Comparison of ENCODE assay signal across 8 mouse cellular contexts in genomic region chr17:35897644-35898573, GRCm38 (mm10). TPM values are rescaled to one million over a fixed set of nuclear protein-coding genes. Genes with fewer than 3 reads are reported as not detected.
DNase-seq lines count a peak whose midpoint lies in the region; ATAC-seq and TF ChIP-seq lines count a peak whose summit lies in the region.

No protein-coding gene starts in this region.

- 41% methylated on average over 23 of the region's 23 CpGs for WGBS in embryonic facial prominence, embryonic 13.5 days
- 40% methylated on average over 23 of the region's 23 CpGs for WGBS in intestine, embryonic 16.5 days
- 45% methylated on average over 23 of the region's 23 CpGs for WGBS in midbrain, embryonic 12.5 days

- peak; percentile 51 for DNase-seq in cerebellum, adult 11 months
- DNase-seq in cerebellum, adult 9-10 months = no peak
- no peak for DNase-seq in embryo, embryonic 10.5 days (ENCODE audit: low spot score)
- DNase-seq in adrenal gland, adult 18-20 months (ENCODE audit: low spot score in 2 of 2) = no peak

- ATAC-seq in embryonic facial prominence, embryonic 13.5 days (ENCODE audit: insufficient number of reproducible peaks, insufficient read depth, low FRiP score, low TSS enrichment, low read depth) = no peak
- peak; percentile 56 for ATAC-seq in intestine, embryonic 16.5 days
- peak; percentile 55 for ATAC-seq in midbrain, embryonic 12.5 days (ENCODE audit: low FRiP score, low read depth)

- no peak overlapping the region for H3K4me3 ChIP-seq in C2C12 (ENCODE audit: insufficient read depth, poor library complexity, severe bottlenecking)
- H3K4me3 ChIP-seq in embryonic facial prominence, embryonic 13.5 days = peak overlapping the region; percentile 82
- H3K4me3 ChIP-seq in intestine, embryonic 16.5 days (ENCODE audit: low read length) = peak overlapping the region; percentile 72
- H3K4me3 ChIP-seq in midbrain, embryonic 12.5 days = peak overlapping the region; percentile 82

- peak overlapping the region; percentile 87 for H3K9ac ChIP-seq in embryonic facial prominence, embryonic 13.5 days
- peak overlapping the region; percentile 66 for H3K9ac ChIP-seq in intestine, embryonic 16.5 days (ENCODE audit: low read depth, low read length)
- peak overlapping the region; percentile 85 for H3K9ac ChIP-seq in midbrain, embryonic 12.5 days (replicated peaks)

- H3K79me2 ChIP-seq in C2C12 (ENCODE audit: control insufficient read depth, insufficient read depth) = peaks cover 18% of the 10 kb centered on the region

- peak overlapping the region; percentile 99 for H3K4me2 ChIP-seq in embryonic facial prominence, embryonic 13.5 days
- H3K4me2 ChIP-seq in intestine, embryonic 16.5 days (ENCODE audit: low read depth, low read length) = peak overlapping the region; percentile 51
- peak overlapping the region; percentile 96 for H3K4me2 ChIP-seq in midbrain, embryonic 12.5 days (replicated peaks)

- H3K4me1 ChIP-seq in embryonic facial prominence, embryonic 13.5 days = peaks cover 21% of the 10 kb centered on the region
- peaks cover 14% of the 10 kb centered on the region for H3K4me1 ChIP-seq in intestine, embryonic 16.5 days (ENCODE audit: control insufficient read depth, insufficient read depth, low read length)
- peaks cover 20% of the 10 kb centered on the region for H3K4me1 ChIP-seq in midbrain, embryonic 12.5 days

- H3K27me3 ChIP-seq in C2C12 (ENCODE audit: control insufficient read depth, insufficient read depth, insufficient read length) = no peaks in the 10 kb centered on the region
- no peaks in the 10 kb centered on the region for H3K27me3 ChIP-seq in embryonic facial prominence, embryonic 13.5 days
- no peaks in the 10 kb centered on the region for H3K27me3 ChIP-seq in intestine, embryonic 16.5 days (replicated peaks; ENCODE audit: control insufficient read depth, insufficient read depth, low read length)
- no peaks in the 10 kb centered on the region for H3K27me3 ChIP-seq in midbrain, embryonic 12.5 days

- H3K9me3 ChIP-seq in embryonic facial prominence, embryonic 13.5 days = no peaks in the 10 kb centered on the region
- no peaks in the 10 kb centered on the region for H3K9me3 ChIP-seq in intestine, embryonic 16.5 days (ENCODE audit: control insufficient read depth, low read length)
- no peaks in the 10 kb centered on the region for H3K9me3 ChIP-seq in midbrain, embryonic 12.5 days

- peaks cover 20% of the 10 kb centered on the region for H3K36me3 ChIP-seq in C2C12 (ENCODE audit: control insufficient read depth, insufficient read depth)
- H3K36me3 ChIP-seq in embryonic facial prominence, embryonic 13.5 days = peaks cover 66% of the 10 kb centered on the region
- peaks cover 9% of the 10 kb centered on the region; the same call in 1 of the 2 replicates for H3K36me3 ChIP-seq in intestine, embryonic 16.5 days (ENCODE audit: control insufficient read depth, insufficient read depth, low read length)
- H3K36me3 ChIP-seq in midbrain, embryonic 12.5 days = peaks cover 63% of the 10 kb centered on the region

- H3ac ChIP-seq in C2C12 (ENCODE audit: control insufficient read depth, insufficient read length, low read depth) = peak overlapping the region; percentile 66

- peak overlapping the region; percentile 64; the same call in 1 of the 2 replicates for H3K27ac ChIP-seq in embryonic facial prominence, embryonic 13.5 days
- H3K27ac ChIP-seq in intestine, embryonic 16.5 days (ENCODE audit: low read length) = peak overlapping the region; percentile 4; the same call in 1 of the 2 replicates
- H3K27ac ChIP-seq in midbrain, embryonic 12.5 days (replicated peaks) = peak overlapping the region; percentile 55; the same call in 1 of the 2 replicates

- peaks cover 4% of the 10 kb centered on the region for H3K79me3 ChIP-seq in C2C12 (ENCODE audit: low read depth)

- TF ChIP-seq CTCF in C2C12 (IDR thresholded peaks at IDR 0.05; ENCODE audit: control insufficient read depth, insufficient read depth, insufficient read length) = no peak

TF ChIP-seq in C2C12, 6 proteins besides CTCF, POLR2A, EP300 and RAD21:
- TF ChIP-seq MYOG (IDR thresholded peaks at IDR 0.05; ENCODE audit: control insufficient read depth, extremely low read depth, insufficient read length) = no peak
- no peak for TF ChIP-seq MAX (IDR thresholded peaks at IDR 0.05)
- TF ChIP-seq CEBPB (IDR thresholded peaks at IDR 0.05; ENCODE audit: low read depth) = no peak
- no peak for TF ChIP-seq MYOD1 (IDR thresholded peaks at IDR 0.05; ENCODE audit: control insufficient read depth, insufficient read length, low read depth)
- TF ChIP-seq FOSL1 (IDR thresholded peaks at IDR 0.05; ENCODE audit: insufficient read depth, low read length, poor library complexity, severe bottlenecking) = no peak
- no peak for TF ChIP-seq USF1 (IDR thresholded peaks at IDR 0.05; ENCODE audit: low read depth)
TF ChIP-seq in C2C12: peak in this region for 0.

RNA-seq across cellular contexts. Expression of gene 2310061I04Rik, which starts 0.7 kb away (rescaled TPM):
- 36.0 TPM for polyA plus RNA-seq in C2C12 (2012; fragmentation: generic; extraction: Trizol)
- polyA plus RNA-seq in embryonic facial prominence, embryonic 13.5 days (2015; fragmentation: Nextera tagmentation; extraction: Ambion mirVana) = 24.7 and 30.1 TPM in 2 replicates
- 29.1 and 30.1 TPM in 2 replicates for polyA plus RNA-seq in intestine, embryonic 16.5 days (2015; fragmentation: Nextera tagmentation; extraction: Ambion mirVana)
- polyA plus RNA-seq in midbrain, embryonic 12.5 days (2016; fragmentation: Nextera tagmentation; extraction: Ambion mirVana) = 24.9 and 29.2 TPM in 2 replicates
- total RNA-seq in adrenal gland, adult 18-20 months (2021) = 10 to 100 TPM; 49.5 to 53.8 TPM

RNA-seq across cellular contexts. Expression of gene Atat1, which starts 12.0 kb away (rescaled TPM):
- polyA plus RNA-seq in C2C12 (2012; fragmentation: generic; extraction: Trizol) = 13.1 TPM
- polyA plus RNA-seq in embryonic facial prominence, embryonic 13.5 days (2015; fragmentation: Nextera tagmentation; extraction: Ambion mirVana) = 136 and 151 TPM in 2 replicates
- 43.4 and 45.4 TPM in 2 replicates for polyA plus RNA-seq in intestine, embryonic 16.5 days (2015; fragmentation: Nextera tagmentation; extraction: Ambion mirVana)
- 279 and 282 TPM in 2 replicates for polyA plus RNA-seq in midbrain, embryonic 12.5 days (2016; fragmentation: Nextera tagmentation; extraction: Ambion mirVana)
- total RNA-seq in adrenal gland, adult 18-20 months (2021) = 10 to 100 TPM; 43.9 to 44.5 TPM

RNA-seq across cellular contexts. Expression of gene Mrps18b, which starts 18.3 kb away (rescaled TPM):
- 153 TPM for polyA plus RNA-seq in C2C12 (2012; fragmentation: generic; extraction: Trizol)
- polyA plus RNA-seq in embryonic facial prominence, embryonic 13.5 days (2015; fragmentation: Nextera tagmentation; extraction: Ambion mirVana) = 60.2 and 69.9 TPM in 2 replicates
- polyA plus RNA-seq in intestine, embryonic 16.5 days (2015; fragmentation: Nextera tagmentation; extraction: Ambion mirVana) = 133 and 145 TPM in 2 replicates
- polyA plus RNA-seq in midbrain, embryonic 12.5 days (2016; fragmentation: Nextera tagmentation; extraction: Ambion mirVana) = 45.5 and 53.6 TPM in 2 replicates
- total RNA-seq in adrenal gland, adult 18-20 months (2021) = 100 to 1,000 TPM in 1 of 2 experiments, 10 to 100 TPM in 1; 93.5 to 102 TPM

RNA-seq across cellular contexts. Expression of gene Dhx16, which starts 18.3 kb away (rescaled TPM):
- 42.4 TPM for polyA plus RNA-seq in C2C12 (2012; fragmentation: generic; extraction: Trizol)
- polyA plus RNA-seq in embryonic facial prominence, embryonic 13.5 days (2015; fragmentation: Nextera tagmentation; extraction: Ambion mirVana) = 40.9 and 53.5 TPM in 2 replicates
- polyA plus RNA-seq in intestine, embryonic 16.5 days (2015; fragmentation: Nextera tagmentation; extraction: Ambion mirVana) = 36.0 and 38.3 TPM in 2 replicates
- 47.8 and 48.2 TPM in 2 replicates for polyA plus RNA-seq in midbrain, embryonic 12.5 days (2016; fragmentation: Nextera tagmentation; extraction: Ambion mirVana)
- total RNA-seq in adrenal gland, adult 18-20 months (2021) = 10 to 100 TPM; 43.3 to 48.3 TPM

RNA-seq across cellular contexts. Expression of gene Ppp1r10, which starts 18.3 kb away (rescaled TPM):
- 33.1 TPM for polyA plus RNA-seq in C2C12 (2012; fragmentation: generic; extraction: Trizol)
- polyA plus RNA-seq in embryonic facial prominence, embryonic 13.5 days (2015; fragmentation: Nextera tagmentation; extraction: Ambion mirVana) = 40.1 and 44.3 TPM in 2 replicates
- 28.8 and 30.1 TPM in 2 replicates for polyA plus RNA-seq in intestine, embryonic 16.5 days (2015; fragmentation: Nextera tagmentation; extraction: Ambion mirVana)
- polyA plus RNA-seq in midbrain, embryonic 12.5 days (2016; fragmentation: Nextera tagmentation; extraction: Ambion mirVana) = 68.6 and 70.4 TPM in 2 replicates
- total RNA-seq in adrenal gland, adult 18-20 months (2021) = 10 to 100 TPM; 63.7 to 98.8 TPM

Comparison
In these comparisons a context has a peak if more than half of its experiments do, and no peak if none do; other contexts are left out.
1. H3K27ac ChIP-seq: peak in every context shown above with its lines; median percentile 64 in embryonic facial prominence, embryonic 13.5 days; 55 in midbrain, embryonic 12.5 days; 4 in intestine, embryonic 16.5 days.